Mouse (Mus musculus): ENCODE results near the gene Ifit1bl1. TPM values are rescaled to one million over a fixed set of nuclear protein-coding genes. Genes with fewer than 3 reads are reported as not detected.
A peak's percentile ranks its signal among the peaks of the same experiment; 100 is the strongest.
"Not testable (repeated sequence)": the region's sequence is repeated elsewhere in the genome, so short reads cannot be mapped to it uniquely, and the experiment has no call there.

Ifit1bl1 gene
- polyA plus RNA-seq, 1 experiment from 2014 or later: 0.59 TPM

DNA sequence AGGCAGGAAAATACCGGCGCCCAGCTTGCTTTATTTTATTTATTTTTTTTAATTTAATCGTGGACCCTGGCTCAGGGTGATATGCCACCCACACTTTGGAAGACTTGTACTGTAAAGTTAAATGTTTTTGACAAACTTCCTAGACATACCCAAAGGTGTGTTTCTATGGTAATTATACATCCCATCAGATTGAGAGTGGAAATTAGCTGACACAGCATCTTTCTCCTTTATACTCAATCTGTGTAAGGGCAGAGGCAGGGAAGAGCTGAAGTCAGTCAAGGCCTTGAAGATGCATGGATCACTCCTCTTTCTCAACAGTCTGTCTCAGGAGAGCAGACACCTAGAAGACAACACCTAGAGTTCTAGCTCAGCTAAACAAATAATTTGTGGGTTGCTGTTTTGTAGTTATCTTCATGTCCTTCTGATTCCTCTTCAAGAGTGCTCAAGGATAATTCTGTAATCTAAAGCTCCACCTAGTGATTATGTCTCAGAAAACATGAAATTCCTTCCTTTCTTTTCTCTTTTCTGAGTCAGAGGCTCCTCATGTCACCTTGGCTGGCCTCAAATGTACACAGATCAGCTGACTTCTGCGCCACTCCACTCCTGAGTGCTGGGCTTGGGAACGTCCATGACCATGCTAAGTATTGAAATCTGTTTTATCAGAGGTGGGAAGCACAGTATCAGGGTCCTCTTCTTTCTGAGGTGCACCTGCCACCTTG is 15.9 kb downstream of the Ifit1bl1 start:
- H3K36me3 ChIP-seq; H3K4me2 ChIP-seq (replicated peaks); H3K4me3 ChIP-seq (replicated peaks); H3K27ac ChIP-seq; H3K9ac ChIP-seq; H3K9me3 ChIP-seq; H3K4me1 ChIP-seq (replicated peaks); H3K27me3 ChIP-seq (replicated peaks): not testable (repeated sequence)
- 0 out of 2 replicates have a peak, but pooled peaks have one; percentile 50 for ATAC-seq
- 68% methylated on average over 5 of the region's 5 CpGs for WGBS

DNA sequence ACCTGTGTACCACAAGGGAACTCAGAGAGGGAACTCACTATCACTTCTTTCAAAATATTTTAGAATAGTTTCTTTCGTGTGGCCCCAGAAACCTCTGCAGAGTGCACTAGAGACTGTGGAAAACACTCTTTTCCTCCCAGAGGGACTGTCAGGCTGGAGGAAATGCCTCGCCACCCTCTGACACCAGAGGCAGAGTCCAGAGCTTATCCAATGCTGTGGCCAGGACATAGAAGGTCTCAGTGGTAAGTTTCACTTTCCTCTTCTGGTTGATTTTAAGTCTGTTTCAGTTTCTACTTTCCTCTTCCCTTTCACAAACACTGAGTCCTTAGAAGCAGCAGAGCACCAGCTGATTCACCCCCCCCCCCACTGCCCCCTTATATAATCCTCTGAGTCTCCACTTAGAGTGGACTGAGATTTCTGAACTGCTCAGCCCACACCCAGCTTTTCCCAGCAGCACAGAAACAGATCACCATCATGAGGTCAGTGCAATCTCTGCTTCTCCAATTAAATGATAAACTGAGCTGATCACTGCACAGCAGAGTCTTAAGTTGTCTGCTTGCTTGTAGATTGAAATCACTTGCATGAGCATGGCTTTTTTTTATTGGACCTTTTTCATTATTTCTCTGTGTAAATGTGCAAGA is 18.5 kb downstream of the Ifit1bl1 start, which contains the start of gene Ifit3:
Gene Ifit3, plus strand, starts transcription at position 406 of the 641 bp plus-strand sequence.
- not testable (repeated sequence) for H3K4me2 ChIP-seq (replicated peaks); H3K36me3 ChIP-seq; H3K4me3 ChIP-seq (replicated peaks); H3K9ac ChIP-seq; H3K4me1 ChIP-seq (replicated peaks); H3K9me3 ChIP-seq; H3K27me3 ChIP-seq (replicated peaks); H3K27ac ChIP-seq
- WGBS: 34% methylated on average over 2 of the region's 2 CpGs
- ATAC-seq: peak; percentile 79

DNA sequence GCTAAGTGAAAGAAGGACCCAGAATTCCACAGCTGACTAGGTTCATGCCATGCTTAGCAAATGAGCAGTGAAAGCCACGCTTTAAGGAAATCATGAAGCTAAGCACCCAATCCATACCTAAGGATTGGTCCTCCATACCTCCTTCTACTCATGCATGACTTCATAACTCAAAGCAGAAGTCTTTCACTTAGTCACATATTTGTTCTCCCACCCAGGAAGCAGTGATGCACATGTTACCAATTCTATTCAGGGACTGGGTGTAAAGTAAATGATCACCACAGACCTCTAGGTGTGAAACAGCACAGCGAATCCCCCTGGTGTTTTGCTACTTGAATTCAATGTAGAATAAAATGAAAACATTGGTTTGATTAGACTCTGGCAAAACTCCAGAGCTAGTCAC is 19.1 kb downstream of the Ifit1bl1 start:
- H3K4me3 ChIP-seq (replicated peaks); H3K4me1 ChIP-seq (replicated peaks); H3K9me3 ChIP-seq; H3K27me3 ChIP-seq (replicated peaks); H3K27ac ChIP-seq; H3K4me2 ChIP-seq (replicated peaks); H3K36me3 ChIP-seq; ATAC-seq; H3K9ac ChIP-seq: not testable (repeated sequence)
- 85% methylated on average over 2 of the region's 2 CpGs for WGBS

DNA sequence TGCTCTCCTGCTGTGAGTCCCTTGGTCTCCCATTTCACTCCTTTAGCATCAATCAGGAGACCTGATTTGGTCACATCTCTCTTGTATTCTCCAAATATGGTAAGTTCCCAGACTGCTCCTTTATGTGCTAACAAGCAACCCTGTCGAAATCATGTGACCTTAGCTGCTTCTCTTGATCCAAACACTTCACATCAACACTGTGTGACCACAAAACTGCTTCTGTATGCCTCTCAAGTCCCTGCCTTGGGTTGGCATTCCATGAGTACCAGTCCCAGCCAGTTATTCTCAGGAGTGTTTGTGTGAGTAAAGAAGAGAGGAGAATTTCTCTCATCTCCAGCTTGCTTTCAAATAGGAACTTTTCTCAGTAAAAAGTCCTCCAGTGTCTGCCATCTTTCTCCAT is 24.6 kb downstream of the Ifit1bl1 start:
- 79% methylated on average over 1 of the region's 1 CpGs for WGBS
- Histone ChIP-seq H3K4me2 (replicated peaks) (no peak overlapping the region), H3K9me3 (no peaks in the 10 kb centered on the region), H3K4me1 (replicated peaks) (no peaks in the 10 kb centered on the region), H3K36me3 (no peaks in the 10 kb centered on the region), H3K27me3 (replicated peaks) (no peaks in the 10 kb centered on the region), H3K27ac (no peak overlapping the region), H3K9ac (no peak overlapping the region), H3K4me3 (replicated peaks) (no peak overlapping the region)
- ATAC-seq: no peak

DNA sequence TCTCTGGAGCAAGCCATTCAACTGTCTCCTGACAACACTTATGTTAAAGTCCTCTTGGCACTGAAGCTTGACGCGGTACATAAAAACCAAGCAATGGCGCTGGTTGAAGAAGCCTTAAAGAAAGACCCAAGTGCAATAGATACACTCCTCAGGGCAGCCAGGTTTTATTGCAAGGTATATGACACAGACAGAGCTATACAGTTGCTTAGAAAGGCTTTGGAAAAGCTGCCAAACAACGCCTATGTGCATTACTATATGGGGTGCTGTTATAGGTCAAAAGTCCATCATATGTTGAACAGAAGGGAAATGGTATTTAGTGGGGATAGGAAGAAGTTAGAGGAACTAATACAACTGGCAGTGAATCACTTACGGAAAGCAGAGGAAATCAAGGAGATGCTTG is 28.1 kb downstream of the Ifit1bl1 start:
- no peak overlapping the region for H3K9ac ChIP-seq
- H3K4me3 ChIP-seq (replicated peaks): no peak overlapping the region
- ATAC-seq: no peak
- no peak overlapping the region for H3K4me2 ChIP-seq (replicated peaks)
- no peaks in the 10 kb centered on the region for H3K27me3 ChIP-seq (replicated peaks)
- no peak overlapping the region for H3K27ac ChIP-seq
- H3K36me3 ChIP-seq: no peaks in the 10 kb centered on the region
- WGBS: 89% methylated on average over 5 of the region's 5 CpGs
- no peaks in the 10 kb centered on the region for H3K4me1 ChIP-seq (replicated peaks)
- H3K9me3 ChIP-seq: no peaks in the 10 kb centered on the region

DNA sequence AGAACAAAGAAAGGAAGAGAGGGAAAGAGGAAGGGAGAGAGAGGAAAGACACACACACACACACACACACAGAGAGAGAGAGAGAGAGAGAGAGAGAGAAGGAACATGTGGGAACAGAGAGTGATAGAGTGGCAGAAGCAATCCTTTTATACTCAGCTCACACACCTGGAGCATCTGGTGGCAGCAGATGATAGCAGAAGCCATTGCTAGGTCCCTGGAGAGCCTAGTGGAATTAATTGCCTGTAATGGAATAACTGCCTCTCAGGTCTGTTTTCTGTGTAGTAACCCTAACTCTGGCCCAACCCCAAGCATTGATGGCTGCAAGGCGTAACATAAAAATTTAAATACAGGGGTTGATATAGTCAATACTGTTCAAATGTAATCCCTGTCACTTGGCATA is 30.7 kb downstream of the Ifit1bl1 start:
- Histone ChIP-seq H3K27me3 (replicated peaks) (no peaks in the 10 kb centered on the region), H3K9ac (no peak overlapping the region), H3K4me1 (replicated peaks) (no peaks in the 10 kb centered on the region), H3K4me2 (replicated peaks) (no peak overlapping the region), H3K9me3 (no peaks in the 10 kb centered on the region), H3K27ac (no peak overlapping the region), H3K4me3 (replicated peaks) (no peak overlapping the region), H3K36me3 (no peaks in the 10 kb centered on the region)
- ATAC-seq: no peak
- 88% methylated on average over 1 of the region's 1 CpGs for WGBS

DNA sequence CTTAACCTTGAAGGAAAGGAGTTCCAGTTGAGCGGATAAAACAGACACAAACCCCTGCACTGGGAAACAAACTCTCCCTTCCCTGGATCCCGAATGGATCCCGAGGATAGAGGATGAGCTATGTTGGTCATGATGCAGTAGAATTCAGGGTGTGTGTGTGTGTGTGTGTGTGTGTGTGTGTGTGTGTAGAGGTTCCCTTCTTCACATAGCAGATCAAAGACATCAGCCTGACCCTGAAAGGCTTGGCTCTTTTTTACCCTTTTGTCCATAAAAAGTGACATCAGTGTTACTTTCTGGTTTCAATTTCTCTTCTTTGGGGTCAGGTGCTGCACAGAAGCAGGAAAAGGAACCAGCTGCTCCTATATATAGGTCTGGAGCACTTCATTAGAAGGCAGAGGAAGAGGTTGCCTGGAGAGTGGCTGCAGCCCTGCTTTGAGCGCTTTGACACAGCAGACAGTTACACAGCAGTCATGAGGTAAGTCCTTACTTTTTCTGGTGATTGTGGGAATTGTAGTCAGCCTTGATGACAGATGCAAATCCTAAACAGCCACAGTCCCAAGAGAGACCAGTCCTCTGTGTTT is 31.8 kb downstream of the Ifit1bl1 start:
- whole genome bisulfite sequencing: 61% methylated on average over 4 of the region's 4 CpGs
- no peak overlapping the region for H3K4me2 ChIP-seq (replicated peaks)
- no peaks in the 10 kb centered on the region for H3K36me3 ChIP-seq
- no peaks in the 10 kb centered on the region for H3K4me1 ChIP-seq (replicated peaks)
- no peak overlapping the region for H3K9ac ChIP-seq
- H3K27me3 ChIP-seq (replicated peaks): no peaks in the 10 kb centered on the region
- no peak for ATAC-seq
- H3K4me3 ChIP-seq (replicated peaks): no peak overlapping the region
- H3K27ac ChIP-seq: no peak overlapping the region
- no peaks in the 10 kb centered on the region for H3K9me3 ChIP-seq

DNA sequence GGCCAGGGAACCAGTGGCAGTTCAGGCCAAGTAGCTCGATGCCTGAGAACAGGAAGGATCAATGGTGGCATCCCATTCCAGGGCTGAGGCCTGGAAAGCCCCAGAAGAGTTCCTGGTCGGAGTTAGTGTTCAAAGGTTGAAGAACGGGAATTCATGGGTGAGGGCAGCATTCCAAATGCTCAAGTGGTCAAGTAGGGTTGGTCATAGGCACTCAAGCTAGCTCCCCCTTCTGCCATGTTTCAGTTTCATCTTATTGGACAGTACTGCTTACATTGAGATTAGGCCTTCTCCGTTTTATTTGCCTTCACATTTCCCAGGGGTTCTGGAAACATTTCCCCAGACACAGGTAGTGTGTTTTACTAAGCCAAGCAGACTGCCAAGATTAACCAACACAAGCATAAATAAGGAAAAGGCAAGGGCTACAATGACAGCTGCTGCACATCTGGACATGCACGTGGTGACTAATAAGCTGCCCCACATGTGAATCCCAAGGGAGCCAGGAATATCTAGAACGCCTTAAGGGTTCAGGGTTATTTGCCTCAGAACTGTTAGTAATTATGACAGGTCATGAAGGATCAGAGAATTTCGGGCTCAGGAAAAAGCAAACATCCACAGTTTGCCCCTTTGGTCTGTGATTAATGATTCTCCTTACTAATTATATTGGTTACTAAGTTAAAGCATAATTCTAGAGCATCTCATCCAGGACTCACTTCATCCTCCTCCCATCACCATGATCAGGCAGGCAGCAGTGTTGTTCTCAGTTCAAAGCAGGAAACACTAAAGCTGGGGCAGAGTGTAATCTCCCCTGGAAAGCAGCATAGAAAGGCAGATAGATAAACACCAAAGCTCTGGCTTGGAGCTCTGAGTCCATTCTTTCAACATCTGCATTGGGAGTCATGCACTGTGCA is 32.5 kb downstream of the Ifit1bl1 start:
- Histone ChIP-seq H3K27me3 (replicated peaks) (no peaks in the 10 kb centered on the region), H3K4me2 (replicated peaks) (no peak overlapping the region), H3K9ac (no peak overlapping the region), H3K4me1 (replicated peaks) (no peaks in the 10 kb centered on the region), H3K4me3 (replicated peaks) (no peak overlapping the region), H3K36me3 (no peaks in the 10 kb centered on the region), H3K27ac (no peak overlapping the region), H3K9me3 (no peaks in the 10 kb centered on the region)
- WGBS: 50% methylated on average over 7 of the region's 7 CpGs
- ATAC-seq: no peak

DNA sequence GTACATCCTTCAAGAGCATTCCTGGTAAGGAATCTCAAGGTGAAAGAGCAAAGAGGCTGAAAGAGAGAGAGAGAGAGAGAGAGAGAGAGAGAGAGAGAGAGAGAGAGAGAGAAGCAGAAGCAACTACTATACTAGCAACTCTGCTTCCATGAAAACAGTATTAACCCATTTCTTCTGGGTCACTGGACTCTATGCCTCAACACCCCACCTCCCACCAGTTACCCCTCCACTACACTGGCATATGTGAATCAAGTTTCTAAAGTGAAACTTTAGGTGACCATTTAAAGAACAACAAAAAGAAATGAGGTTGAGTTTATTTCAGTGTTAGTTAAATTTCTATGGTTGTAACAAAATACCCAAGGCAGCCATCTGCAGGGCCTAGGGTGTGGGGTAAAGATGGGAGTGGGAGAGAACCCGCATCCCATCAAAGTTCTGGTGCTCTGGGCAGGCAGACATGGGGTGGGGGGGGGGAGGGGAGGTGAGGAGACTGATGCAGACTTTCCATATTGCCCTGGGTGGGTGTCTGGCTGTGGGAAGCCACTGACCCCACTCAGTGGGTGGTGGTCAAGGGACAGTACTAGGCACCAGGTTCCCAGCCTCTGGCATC is 35.5 kb downstream of the Ifit1bl1 start:
- no peak overlapping the region for H3K4me2 ChIP-seq (replicated peaks)

DNA sequence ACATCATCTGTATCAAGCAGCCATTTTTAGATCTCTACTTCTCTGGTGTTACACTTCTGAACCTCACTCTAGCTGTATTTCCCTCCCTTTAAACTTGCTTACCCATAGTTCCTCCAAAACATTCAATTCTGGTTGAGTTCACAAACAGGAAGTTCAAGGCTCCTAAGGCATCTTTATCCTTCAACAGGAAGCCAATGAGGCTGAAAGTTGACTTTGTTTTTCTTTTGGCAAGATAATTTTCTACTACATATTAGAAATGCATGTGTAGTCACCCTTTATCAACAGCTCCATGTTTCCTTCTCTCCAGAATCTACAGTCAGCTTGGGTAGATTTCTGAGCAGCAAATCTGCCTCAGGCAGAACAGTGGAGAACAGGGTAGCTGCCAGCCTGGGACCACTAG is 39.2 kb downstream of the Ifit1bl1 start:
- H3K27me3 ChIP-seq (replicated peaks): no peaks in the 10 kb centered on the region
- no peak overlapping the region for H3K4me2 ChIP-seq (replicated peaks)
- ATAC-seq: no peak
- H3K4me3 ChIP-seq (replicated peaks): no peak overlapping the region
- no peak overlapping the region for H3K9ac ChIP-seq
- no peak overlapping the region for H3K27ac ChIP-seq
- H3K36me3 ChIP-seq: no peaks in the 10 kb centered on the region
- no peaks in the 10 kb centered on the region for H3K9me3 ChIP-seq
- no peaks in the 10 kb centered on the region for H3K4me1 ChIP-seq (replicated peaks)

More for the DNA sequence above, 35.5 kb downstream of the Ifit1bl1 start:
- H3K9ac ChIP-seq: no peak overlapping the region
- no peaks in the 10 kb centered on the region for H3K27me3 ChIP-seq (replicated peaks)
- H3K4me3 ChIP-seq (replicated peaks): no peak overlapping the region
- H3K27ac ChIP-seq: no peak overlapping the region
- H3K9me3 ChIP-seq: no peaks in the 10 kb centered on the region
- H3K36me3 ChIP-seq: no peaks in the 10 kb centered on the region
- no peaks in the 10 kb centered on the region for H3K4me1 ChIP-seq (replicated peaks)
- WGBS: 94% methylated on average over 1 of the region's 1 CpGs
- ATAC-seq: no peak

DNA sequence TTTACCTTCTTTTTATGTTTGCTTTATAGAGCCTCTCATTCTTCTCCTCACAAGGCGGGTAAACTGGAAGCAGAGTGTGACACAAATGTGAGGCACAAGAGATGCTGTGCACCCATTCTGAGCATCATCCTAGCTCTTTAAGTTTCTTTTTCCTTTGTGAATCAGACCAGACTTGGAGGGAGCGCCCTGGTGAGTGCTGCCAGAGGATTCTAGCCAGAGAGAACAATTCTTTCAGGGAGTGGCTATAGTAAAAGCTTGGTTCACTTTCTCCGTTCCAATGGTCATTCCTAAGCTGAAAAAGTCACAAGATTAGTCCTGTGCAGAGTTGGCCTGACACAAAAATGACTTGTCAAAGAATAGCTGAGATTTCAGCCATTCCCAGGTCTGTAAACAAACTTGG is 45.1 kb downstream of the Ifit1bl1 start:
- H3K4me2 ChIP-seq (replicated peaks): no peak overlapping the region
- H3K4me3 ChIP-seq (replicated peaks): no peak overlapping the region
- H3K9ac ChIP-seq: no peak overlapping the region
- no peaks in the 10 kb centered on the region for H3K36me3 ChIP-seq
- H3K27ac ChIP-seq: no peak overlapping the region
- H3K27me3 ChIP-seq (replicated peaks): no peaks in the 10 kb centered on the region
- 52% methylated on average over 3 of the region's 3 CpGs for WGBS
- peaks cover 17% of the 10 kb centered on the region; the same call in 1 of the 2 replicates for H3K4me1 ChIP-seq (replicated peaks)
- no peaks in the 10 kb centered on the region for H3K9me3 ChIP-seq
- ATAC-seq: no peak

DNA sequence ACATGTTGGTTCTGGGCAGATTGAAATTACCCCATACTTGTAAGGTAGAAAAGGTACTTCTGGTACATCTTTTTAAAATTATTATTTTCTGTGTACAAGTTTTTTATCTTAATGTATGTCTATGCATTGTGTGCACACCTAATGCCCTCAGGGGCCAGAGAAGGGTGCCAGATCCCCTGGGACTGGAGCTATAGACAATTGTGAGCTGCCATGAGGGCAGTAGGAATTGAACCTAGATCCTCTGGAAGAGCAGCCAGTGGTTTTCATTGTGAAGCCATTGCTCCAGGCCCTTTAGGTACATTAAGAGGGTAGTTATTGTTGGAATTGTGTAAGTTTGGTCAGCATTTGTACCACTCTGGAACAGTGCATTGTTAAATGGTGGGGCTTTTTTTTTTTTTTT is 47.7 kb downstream of the Ifit1bl1 start:
- Histone ChIP-seq H3K9ac (no peak overlapping the region), H3K4me3 (replicated peaks) (no peak overlapping the region), H3K36me3 (no peaks in the 10 kb centered on the region), H3K9me3 (no peaks in the 10 kb centered on the region), H3K27me3 (replicated peaks) (no peaks in the 10 kb centered on the region), H3K4me1 (replicated peaks) (peaks cover 17% of the 10 kb centered on the region; the same call in 1 of the 2 replicates), H3K27ac (no peak overlapping the region), H3K4me2 (replicated peaks) (no peak overlapping the region)
- no peak for ATAC-seq
